Mouse (Mus musculus): ENCODE measurements around the gene Dcakd.

Dcakd gene

GRCm38 (mm10) chr11:103008558-103008957 lies 19.6 kb downstream of the Dcakd start:
- in situ Hi-C loops (cut with MboI, MseI): no loop called here

GRCm38 (mm10) chr11:103007001-103007340 lies 21.2 kb downstream of the Dcakd start:
- in situ Hi-C loops (cut with MboI, MseI): no loop called here

GRCm38 (mm10) chr11:103006286-103007000 lies 21.7 kb downstream of the Dcakd start:
- in situ Hi-C loops (cut with MboI, MseI): no loop called here

- in situ Hi-C loops (cut with MboI, MseI): no loop called here
Observed at GRCm38 (mm10) chr11:103005254-103005981, 22.7 kb downstream of the Dcakd start.

GRCm38 (mm10) chr11:103004852-103005251 lies 23.3 kb downstream of the Dcakd start:
- in situ Hi-C loops (cut with MboI, MseI): no loop called here

- in situ Hi-C loops (cut with MboI, MseI): no loop called here
Observed at GRCm38 (mm10) chr11:103003210-103003609, 24.9 kb downstream of the Dcakd start.

GRCm38 (mm10) chr11:103001063-103001462 lies 27.1 kb downstream of the Dcakd start:
- in situ Hi-C loops (cut with MboI, MseI): no loop called here

GRCm38 (mm10) chr11:103000111-103000510 lies 28.0 kb downstream of the Dcakd start:
- in situ Hi-C loops (cut with MboI, MseI): no loop called here

- in situ Hi-C loops (cut with MboI, MseI): no loop called here
Observed at GRCm38 (mm10) chr11:102999317-102999970, 28.7 kb downstream of the Dcakd start.

GRCm38 (mm10) chr11:102998577-102999316 lies 29.4 kb downstream of the Dcakd start:
- in situ Hi-C loops (cut with MboI, MseI): no loop called here

GRCm38 (mm10) chr11:102998254-102998576 lies 29.9 kb downstream of the Dcakd start:
- in situ Hi-C loops (cut with MboI, MseI): no loop called here

GRCm38 (mm10) chr11:102996991-102997770 lies 31.0 kb downstream of the Dcakd start:
- in situ Hi-C loops (cut with MboI, MseI): no loop called here

- in situ Hi-C loops (cut with MboI, MseI): no loop called here
Observed at GRCm38 (mm10) chr11:102996385-102996784, 31.7 kb downstream of the Dcakd start.

GRCm38 (mm10) chr11:102994952-102995351 lies 33.2 kb downstream of the Dcakd start:
- in situ Hi-C loops (cut with MboI, MseI): loop anchor here (5.0 kb wide), 1 partner anchor 98 kb away; no protein-coding TSS in a partner anchor

GRCm38 (mm10) chr11:102993420-102994029 lies 34.6 kb downstream of the Dcakd start:
- in situ Hi-C loops (cut with MboI, MseI): loop anchor here (5.0 kb wide), 1 partner anchor 96 kb away; no protein-coding TSS in a partner anchor

GRCm38 (mm10) chr11:102992940-102993339 lies 35.2 kb downstream of the Dcakd start:
- in situ Hi-C loops (cut with MboI, MseI): loop anchor here (5.0 kb wide), 1 partner anchor 96 kb away; no protein-coding TSS in a partner anchor

- in situ Hi-C loops (cut with MboI, MseI): loop anchor here (5.0 kb wide), 1 partner anchor 94 kb away; no protein-coding TSS in a partner anchor
Observed at GRCm38 (mm10) chr11:102991681-102992080, 36.5 kb downstream of the Dcakd start.

- in situ Hi-C loops (cut with MboI, MseI): loop anchor here (5.0 kb wide), 1 partner anchor 93 kb away; no protein-coding TSS in a partner anchor
Observed at GRCm38 (mm10) chr11:102990152-102990663, 37.9 kb downstream of the Dcakd start.

- in situ Hi-C loops (cut with MboI, MseI): loop anchor here (5.0 kb wide), 1 partner anchor 92 kb away; no protein-coding TSS in a partner anchor
Observed at GRCm38 (mm10) chr11:102989641-102990151, 38.4 kb downstream of the Dcakd start.

GRCm38 (mm10) chr11:102985160-102985559 lies 43.0 kb downstream of the Dcakd start:
- in situ Hi-C loops (cut with MboI, MseI): no loop called here

Data from T-helper 17 cell (primary cell).